ENCODE assay signal across 12 mouse cellular contexts in the genomic region with DNA sequence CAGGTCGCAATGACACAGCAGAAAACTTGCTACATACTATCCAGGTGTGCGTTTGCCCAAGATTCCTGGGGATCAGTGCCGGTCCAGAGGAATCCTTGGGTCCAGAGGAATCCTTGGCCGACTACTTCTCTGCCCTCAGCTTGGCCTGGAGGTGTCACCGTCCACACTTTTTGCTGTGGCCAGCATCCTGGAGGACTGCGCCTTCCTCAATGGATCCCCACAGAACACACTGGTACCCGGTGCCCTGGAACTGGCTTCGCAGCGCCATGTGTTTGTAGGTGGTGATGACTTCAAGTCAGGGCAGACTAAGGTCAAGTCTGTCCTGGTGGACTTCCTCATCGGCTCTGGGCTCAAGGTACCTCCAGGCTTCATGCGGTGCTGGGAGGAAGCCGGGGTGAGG. TPM values are rescaled to one million over a fixed set of nuclear protein-coding genes. Genes with fewer than 3 reads are reported as not detected.
DNase-seq lines count a peak whose midpoint lies in the region; ATAC-seq and TF ChIP-seq lines count a peak whose summit lies in the region.
"Had no signal": no experiment of that assay in that cellular context is flagged by ENCODE, and none has a peak within 500 bp of the region (broad histone marks: within the 10 kb centered on the region; RNA-seq: fewer than 3 reads in every experiment).

No protein-coding gene starts in this region.

- H3K27ac ChIP-seq in forebrain, embryonic 10.5 days = no peak overlapping the region
- H3K27ac ChIP-seq in forebrain, postnatal 0 days (ENCODE audit: low read depth, low read length) = no peak overlapping the region
- H3K27ac ChIP-seq in kidney, postnatal 0 days = no peak overlapping the region
- no peak overlapping the region for H3K27ac ChIP-seq in embryonic facial prominence, embryonic 12.5 days
- H3K27ac ChIP-seq in limb, embryonic 13.5 days = no peak overlapping the region
- H3K27ac ChIP-seq: midbrain, embryonic 12.5 days had no signal

- no peak overlapping the region for H3K4me2 ChIP-seq in forebrain, postnatal 0 days (ENCODE audit: low read depth)
- H3K4me2 ChIP-seq in kidney, postnatal 0 days (ENCODE audit: low read length) = peak overlapping the region; percentile 92; the same call in 1 of the 2 replicates
- peak overlapping the region; percentile 91 for H3K4me2 ChIP-seq in embryonic facial prominence, embryonic 12.5 days (replicated peaks)
- H3K4me2 ChIP-seq in limb, embryonic 13.5 days (replicated peaks) = peak overlapping the region; percentile 98

- 94% methylated on average over 12 of the region's 12 CpGs for WGBS in forebrain, embryonic 10.5 days
- 94% methylated on average over 12 of the region's 12 CpGs for WGBS in forebrain, postnatal 0 days
- WGBS in kidney, postnatal 0 days = 90% methylated on average over 12 of the region's 12 CpGs
- 89% methylated on average over 12 of the region's 12 CpGs for WGBS in embryonic facial prominence, embryonic 12.5 days
- WGBS in limb, embryonic 13.5 days = 92% methylated on average over 12 of the region's 12 CpGs

- no peak for ATAC-seq in forebrain, postnatal 0 days
- ATAC-seq in kidney, postnatal 0 days (replicated peaks; ENCODE audit: low FRiP score, low read depth) = no peak
- no peak for ATAC-seq in embryonic facial prominence, embryonic 12.5 days (ENCODE audit: insufficient number of reproducible peaks, insufficient read depth, low FRiP score, low TSS enrichment)
- no peak for ATAC-seq in limb, embryonic 13.5 days (ENCODE audit: low FRiP score, low read depth)

- no peaks in the 10 kb centered on the region for H3K9me3 ChIP-seq in forebrain, embryonic 10.5 days
- H3K9me3 ChIP-seq in forebrain, postnatal 0 days (ENCODE audit: low read length) = no peaks in the 10 kb centered on the region
- H3K9me3 ChIP-seq in kidney, postnatal 0 days (replicated peaks; ENCODE audit: low read length) = no peaks in the 10 kb centered on the region
- no peaks in the 10 kb centered on the region for H3K9me3 ChIP-seq in embryonic facial prominence, embryonic 12.5 days
- H3K9me3 ChIP-seq in limb, embryonic 13.5 days = no peaks in the 10 kb centered on the region
- H3K9me3 ChIP-seq: midbrain, embryonic 12.5 days had no signal

- peaks cover 51% of the 10 kb centered on the region for H3K36me3 ChIP-seq in forebrain, embryonic 10.5 days (replicated peaks)
- peaks cover 9% of the 10 kb centered on the region for H3K36me3 ChIP-seq in forebrain, postnatal 0 days (ENCODE audit: insufficient read depth)
- peaks cover 7% of the 10 kb centered on the region for H3K36me3 ChIP-seq in kidney, postnatal 0 days (ENCODE audit: insufficient read depth, low read length)
- H3K36me3 ChIP-seq in embryonic facial prominence, embryonic 12.5 days = peaks cover 30% of the 10 kb centered on the region
- peaks cover 46% of the 10 kb centered on the region for H3K36me3 ChIP-seq in limb, embryonic 13.5 days

- peaks cover 83% of the 10 kb centered on the region for H3K4me1 ChIP-seq in forebrain, embryonic 10.5 days
- peaks cover 22% of the 10 kb centered on the region for H3K4me1 ChIP-seq in forebrain, postnatal 0 days (ENCODE audit: insufficient read depth)
- peaks cover 38% of the 10 kb centered on the region for H3K4me1 ChIP-seq in kidney, postnatal 0 days (replicated peaks; ENCODE audit: insufficient read depth, low read length)
- H3K4me1 ChIP-seq in embryonic facial prominence, embryonic 12.5 days = peaks cover 64% of the 10 kb centered on the region
- H3K4me1 ChIP-seq in limb, embryonic 13.5 days = peaks cover 70% of the 10 kb centered on the region

- H3K4me3 ChIP-seq in forebrain, embryonic 10.5 days = peak overlapping the region; percentile 82
- no peak overlapping the region for H3K4me3 ChIP-seq in forebrain, postnatal 0 days (ENCODE audit: low read depth, low read length)
- H3K4me3 ChIP-seq in kidney, postnatal 0 days (replicated peaks; ENCODE audit: low read depth, low read length) = no peak overlapping the region
- H3K4me3 ChIP-seq in embryonic facial prominence, embryonic 12.5 days = 0 out of 2 replicates have a peak overlapping the region, but pooled peaks have one; percentile 68
- H3K4me3 ChIP-seq in limb, embryonic 13.5 days = peak overlapping the region; percentile 70; the same call in 1 of the 2 replicates

- no peak for TF ChIP-seq CTCF in forebrain, postnatal 0 days (IDR thresholded peaks at IDR 0.05; ENCODE audit: low read depth)
- no peak for TF ChIP-seq CTCF in kidney, postnatal 0 days (IDR thresholded peaks at IDR 0.05; ENCODE audit: low read depth)

- no peak overlapping the region for H3K9ac ChIP-seq in forebrain, postnatal 0 days
- no peak overlapping the region for H3K9ac ChIP-seq in kidney, postnatal 0 days (ENCODE audit: low read depth, low read length)
- H3K9ac ChIP-seq in embryonic facial prominence, embryonic 12.5 days = no peak overlapping the region
- H3K9ac ChIP-seq in limb, embryonic 13.5 days = no peak overlapping the region

- no peak for DNase-seq in forebrain, embryonic 10.5 days (ENCODE audit: extremely low spot score, low spot score)
- no peak for DNase-seq in forebrain, postnatal 0 days
- DNase-seq in kidney, postnatal 0 days (ENCODE audit: low spot score) = no peak
- no peak for DNase-seq in kidney, adult 18-20 months
- no peak for DNase-seq in cerebellum, adult 9-10 months
- DNase-seq in adrenal gland, adult 2 months = no peak
- DNase-seq: heart, postnatal 10 days; left cerebral cortex, postnatal 4 days; spleen, adult 18-20 months had no signal

- H3K27me3 ChIP-seq in forebrain, embryonic 10.5 days (ENCODE audit: poor library complexity, severe bottlenecking) = peaks cover 47% of the 10 kb centered on the region
- no peaks in the 10 kb centered on the region for H3K27me3 ChIP-seq in forebrain, postnatal 0 days (ENCODE audit: insufficient read depth, low read length)
- H3K27me3 ChIP-seq in kidney, postnatal 0 days (ENCODE audit: insufficient read depth, low read length) = no peaks in the 10 kb centered on the region
- no peaks in the 10 kb centered on the region for H3K27me3 ChIP-seq in embryonic facial prominence, embryonic 12.5 days
- H3K27me3 ChIP-seq in limb, embryonic 13.5 days = no peaks in the 10 kb centered on the region

RNA-seq across cellular contexts. Expression of a gene that starts 1.6 kb away (rescaled TPM):
- polyA plus RNA-seq in forebrain, embryonic 10.5 days (2016; fragmentation: Nextera tagmentation; extraction: Ambion mirVana) = 166 and 170 TPM in 2 replicates
- 127 and 136 TPM in 2 replicates for total RNA-seq in forebrain, postnatal 0 days (2014; rRNA removed)
- 93.3 and 106 TPM in 2 replicates for polyA plus RNA-seq in forebrain, postnatal 0 days (2015; fragmentation: Nextera tagmentation; extraction: Ambion mirVana)
- polyA plus RNA-seq in kidney, postnatal 0 days (2015; fragmentation: Nextera tagmentation; extraction: Ambion mirVana) = 166 and 169 TPM in 2 replicates
- 185 and 195 TPM in 2 replicates for polyA plus RNA-seq in embryonic facial prominence, embryonic 12.5 days (2016; fragmentation: Nextera tagmentation; extraction: Ambion mirVana)
- polyA plus RNA-seq in limb, embryonic 13.5 days (2015; fragmentation: Nextera tagmentation; extraction: Ambion mirVana) = 162 and 165 TPM in 2 replicates
- total RNA-seq in adrenal gland, adult 2 months (2021) = 100 to 1,000 TPM; 103 to 199 TPM
- polyA plus RNA-seq in adrenal gland, adult 2 months (2012; rRNA removed) = 344 and 376 TPM in 2 replicates

RNA-seq across cellular contexts. Expression of a gene that starts 12.9 kb away (rescaled TPM):
- 74.4 and 84.1 TPM in 2 replicates for polyA plus RNA-seq in forebrain, embryonic 10.5 days (2016; fragmentation: Nextera tagmentation; extraction: Ambion mirVana)
- 197 and 249 TPM in 2 replicates for total RNA-seq in forebrain, postnatal 0 days (2014; rRNA removed)
- polyA plus RNA-seq in forebrain, postnatal 0 days (2015; fragmentation: Nextera tagmentation; extraction: Ambion mirVana) = 204 and 221 TPM in 2 replicates
- polyA plus RNA-seq in kidney, postnatal 0 days (2015; fragmentation: Nextera tagmentation; extraction: Ambion mirVana) = 166 and 188 TPM in 2 replicates
- polyA plus RNA-seq in embryonic facial prominence, embryonic 12.5 days (2016; fragmentation: Nextera tagmentation; extraction: Ambion mirVana) = 134 and 142 TPM in 2 replicates
- polyA plus RNA-seq in limb, embryonic 13.5 days (2015; fragmentation: Nextera tagmentation; extraction: Ambion mirVana) = 115 and 131 TPM in 2 replicates
- total RNA-seq in adrenal gland, adult 2 months (2021) = 100 to 1,000 TPM in 1 of 2 experiments, 10 to 100 TPM in 1; 76.2 to 110 TPM
- polyA plus RNA-seq in adrenal gland, adult 2 months (2012; rRNA removed) = 476 and 593 TPM in 2 replicates

RNA-seq across cellular contexts. Expression of a gene that starts 20.1 kb away (rescaled TPM):
- 0.49 and 0.87 TPM in 2 replicates for polyA plus RNA-seq in forebrain, embryonic 10.5 days (2016; fragmentation: Nextera tagmentation; extraction: Ambion mirVana)
- 1.4 and 2.8 TPM in 2 replicates for total RNA-seq in forebrain, postnatal 0 days (2014; rRNA removed)
- polyA plus RNA-seq in forebrain, postnatal 0 days (2015; fragmentation: Nextera tagmentation; extraction: Ambion mirVana) = 1.2 TPM in 2 replicates
- polyA plus RNA-seq in kidney, postnatal 0 days (2015; fragmentation: Nextera tagmentation; extraction: Ambion mirVana) = 1.9 and 2.8 TPM in 2 replicates
- 1.1 and 1.2 TPM in 2 replicates for polyA plus RNA-seq in embryonic facial prominence, embryonic 12.5 days (2016; fragmentation: Nextera tagmentation; extraction: Ambion mirVana)
- polyA plus RNA-seq in limb, embryonic 13.5 days (2015; fragmentation: Nextera tagmentation; extraction: Ambion mirVana) = 1.9 and 2.3 TPM in 2 replicates
- total RNA-seq in adrenal gland, adult 2 months (2021) = 1 to 10 TPM; 1.8 to 3.6 TPM
- 8.4 and 11.1 TPM in 2 replicates for polyA plus RNA-seq in adrenal gland, adult 2 months (2012; rRNA removed)

RNA-seq across cellular contexts. Expression of a gene that starts 36.4 kb away (rescaled TPM):
- polyA plus RNA-seq in forebrain, embryonic 10.5 days (2016; fragmentation: Nextera tagmentation; extraction: Ambion mirVana) = not detected in 2 replicates
- 0.90 TPM in 1 of 2 replicates, not detected in the other for total RNA-seq in forebrain, postnatal 0 days (2014; rRNA removed)
- 0.18 and 0.26 TPM in 2 replicates for polyA plus RNA-seq in forebrain, postnatal 0 days (2015; fragmentation: Nextera tagmentation; extraction: Ambion mirVana)
- 3.0 and 3.2 TPM in 2 replicates for polyA plus RNA-seq in kidney, postnatal 0 days (2015; fragmentation: Nextera tagmentation; extraction: Ambion mirVana)
- not detected in 2 replicates for polyA plus RNA-seq in embryonic facial prominence, embryonic 12.5 days (2016; fragmentation: Nextera tagmentation; extraction: Ambion mirVana)
- polyA plus RNA-seq in limb, embryonic 13.5 days (2015; fragmentation: Nextera tagmentation; extraction: Ambion mirVana) = 0.18 TPM in 1 of 2 replicates, not detected in the other
- total RNA-seq in adrenal gland, adult 2 months (2021) = 10 to 100 TPM in 1 of 2 experiments, 1 to 10 TPM in 1; 1.3 to 44.6 TPM
- 18.5 and 22.2 TPM in 2 replicates for polyA plus RNA-seq in adrenal gland, adult 2 months (2012; rRNA removed)
- total RNA-seq: left cerebral cortex, postnatal 4 days had no signal
- polyA plus RNA-seq: midbrain, embryonic 12.5 days had no signal

RNA-seq across cellular contexts. Expression of a gene that starts 56.6 kb away (rescaled TPM):
- 20.8 and 22.7 TPM in 2 replicates for polyA plus RNA-seq in forebrain, embryonic 10.5 days (2016; fragmentation: Nextera tagmentation; extraction: Ambion mirVana)
- 16.2 and 18.4 TPM in 2 replicates for total RNA-seq in forebrain, postnatal 0 days (2014; rRNA removed)
- polyA plus RNA-seq in forebrain, postnatal 0 days (2015; fragmentation: Nextera tagmentation; extraction: Ambion mirVana) = 9.7 and 11.0 TPM in 2 replicates
- polyA plus RNA-seq in kidney, postnatal 0 days (2015; fragmentation: Nextera tagmentation; extraction: Ambion mirVana) = 14.9 and 17.1 TPM in 2 replicates
- 19.1 TPM in 2 replicates for polyA plus RNA-seq in embryonic facial prominence, embryonic 12.5 days (2016; fragmentation: Nextera tagmentation; extraction: Ambion mirVana)
- polyA plus RNA-seq in limb, embryonic 13.5 days (2015; fragmentation: Nextera tagmentation; extraction: Ambion mirVana) = 20.9 and 21.4 TPM in 2 replicates
- 10 to 100 TPM; 26.1 to 29.6 TPM for total RNA-seq in adrenal gland, adult 2 months (2021)
- 31.1 and 36.1 TPM in 2 replicates for polyA plus RNA-seq in adrenal gland, adult 2 months (2012; rRNA removed)

Comparison
In these comparisons a context has a peak if more than half of its experiments do, and no peak if none do; other contexts are left out.
1. H3K4me3 ChIP-seq: peak in forebrain, embryonic 10.5 days (single experiment), embryonic facial prominence, embryonic 12.5 days (single experiment) and limb, embryonic 13.5 days (single experiment); none in forebrain, postnatal 0 days (single experiment) and kidney, postnatal 0 days (single experiment).